Mouse (Mus musculus): ENCODE data around the gene Pycr2. TPM values are rescaled to one million over a fixed set of nuclear protein-coding genes. Genes with fewer than 3 reads are reported as not detected.

Gene Pycr2
- total and polyA plus RNA-seq, 2 experiments from 2014 or later = 34.1 to 36.4 TPM

- no peak overlapping the region for H3K9ac ChIP-seq (replicated peaks; ENCODE audit: low read depth, low read length)
- WGBS = 51% methylated on average over 3 of the region's 3 CpGs
- TF ChIP-seq CTCF (IDR thresholded peaks at IDR 0.05; ENCODE audit: low read depth) = no peak
- no peak for TF ChIP-seq EP300 (IDR thresholded peaks at IDR 0.05; ENCODE audit: low read depth)
Observed at GRCm38 (mm10) chr1:180881768-180882167, 22.3 kb upstream of the Pycr2 start.

GRCm38 (mm10) chr1:180883731-180884130 lies 20.4 kb upstream of the Pycr2 start:
- DNase-seq (ENCODE audit: low spot score) (no peak), ATAC-seq (ENCODE audit: insufficient read depth, low read depth) (no peak)
- Histone ChIP-seq H3K27me3 (ENCODE audit: control insufficient read depth, insufficient read depth, low read length) (0 out of 2 replicates have a peak, but pooled peaks cover 4% of the 10 kb centered on the region), H3K4me1 (ENCODE audit: control insufficient read depth, insufficient read depth) (peaks cover 5% of the 10 kb centered on the region; the same call in 1 of the 2 replicates), H3K27ac (ENCODE audit: low read depth) (no peak overlapping the region), H3K9ac (replicated peaks; ENCODE audit: low read depth, low read length) (no peak overlapping the region), H3K36me3 (replicated peaks; ENCODE audit: control insufficient read depth, insufficient read depth, low read length) (no peaks in the 10 kb centered on the region), H3K4me2 (ENCODE audit: low read depth, low read length) (no peak overlapping the region; the same call in 1 of the 2 replicates), H3K9me3 (replicated peaks; ENCODE audit: control insufficient read depth, low read length) (no peaks in the 10 kb centered on the region), H3K4me3 (ENCODE audit: low read depth, low read length) (no peak overlapping the region)
- 24% methylated on average over 7 of the region's 7 CpGs for WGBS
- TF ChIP-seq EP300 (IDR thresholded peaks at IDR 0.05; ENCODE audit: low read depth) (no peak), CTCF (IDR thresholded peaks at IDR 0.05; ENCODE audit: low read depth) (no peak)

More at GRCm38 (mm10) chr1:180881768-180882167, 22.3 kb upstream of the Pycr2 start:
- H3K27ac ChIP-seq (ENCODE audit: low read depth) = no peak overlapping the region
- DNase-seq (ENCODE audit: low spot score) = no peak
- H3K4me3 ChIP-seq (ENCODE audit: low read depth, low read length) = no peak overlapping the region
- no peaks in the 10 kb centered on the region for H3K36me3 ChIP-seq (replicated peaks; ENCODE audit: control insufficient read depth, insufficient read depth, low read length)
- H3K9me3 ChIP-seq (replicated peaks; ENCODE audit: control insufficient read depth, low read length) = 0 out of 2 replicates have a peak, but pooled peaks cover 1% of the 10 kb centered on the region
- H3K27me3 ChIP-seq (ENCODE audit: control insufficient read depth, insufficient read depth, low read length) = no peaks in the 10 kb centered on the region
- ATAC-seq (ENCODE audit: insufficient read depth, low read depth) = no peak
- H3K4me1 ChIP-seq (ENCODE audit: control insufficient read depth, insufficient read depth) = no peaks in the 10 kb centered on the region
- H3K4me2 ChIP-seq (ENCODE audit: low read depth, low read length) = no peak overlapping the region

- TF ChIP-seq EP300 (IDR thresholded peaks at IDR 0.05; ENCODE audit: low read depth) (no peak), CTCF (IDR thresholded peaks at IDR 0.05; ENCODE audit: low read depth) (no peak)
- DNase-seq (ENCODE audit: low spot score) = no peak
- no peak overlapping the region for H3K4me3 ChIP-seq (ENCODE audit: low read depth, low read length)
- no peaks in the 10 kb centered on the region for H3K36me3 ChIP-seq (replicated peaks; ENCODE audit: control insufficient read depth, insufficient read depth, low read length)
- no peak overlapping the region for H3K9ac ChIP-seq (replicated peaks; ENCODE audit: low read depth, low read length)
- H3K4me1 ChIP-seq (ENCODE audit: control insufficient read depth, insufficient read depth) = peaks cover 11% of the 10 kb centered on the region; the same call in 1 of the 2 replicates
- 69% methylated on average over 9 of the region's 9 CpGs for WGBS
- 0 out of 2 replicates have a peak, but pooled peaks cover 4% of the 10 kb centered on the region for H3K27me3 ChIP-seq (ENCODE audit: control insufficient read depth, insufficient read depth, low read length)
- no peaks in the 10 kb centered on the region for H3K9me3 ChIP-seq (replicated peaks; ENCODE audit: control insufficient read depth, low read length)
- H3K4me2 ChIP-seq (ENCODE audit: low read depth, low read length) = no peak overlapping the region; the same call in 1 of the 2 replicates
- ATAC-seq (ENCODE audit: insufficient read depth, low read depth) = no peak
- no peak overlapping the region for H3K27ac ChIP-seq (ENCODE audit: low read depth)
Observed at GRCm38 (mm10) chr1:180884484-180884883, 19.6 kb upstream of the Pycr2 start.

GRCm38 (mm10) chr1:180888556-180889042 lies 15.5 kb upstream of the Pycr2 start:
- H3K36me3 ChIP-seq (replicated peaks; ENCODE audit: control insufficient read depth, insufficient read depth, low read length) = no peaks in the 10 kb centered on the region
- WGBS = 15% methylated on average over 13 of the region's 13 CpGs
- peak; percentile 49 for DNase-seq (ENCODE audit: low spot score)
- peaks cover 11% of the 10 kb centered on the region; the same call in 1 of the 2 replicates for H3K4me1 ChIP-seq (ENCODE audit: control insufficient read depth, insufficient read depth)
- TF ChIP-seq CTCF (IDR thresholded peaks at IDR 0.05; ENCODE audit: low read depth) = no peak
- H3K9me3 ChIP-seq (replicated peaks; ENCODE audit: control insufficient read depth, low read length) = no peaks in the 10 kb centered on the region
- peak; percentile 77 for ATAC-seq (ENCODE audit: insufficient read depth, low read depth)
- H3K9ac ChIP-seq (replicated peaks; ENCODE audit: low read depth, low read length) = peak overlapping the region; percentile 18; the same call in 1 of the 2 replicates
- H3K27me3 ChIP-seq (ENCODE audit: control insufficient read depth, insufficient read depth, low read length) = peaks cover 19% of the 10 kb centered on the region
- no peak overlapping the region; the same call in 1 of the 2 replicates for H3K4me3 ChIP-seq (ENCODE audit: low read depth, low read length)
- peak overlapping the region; percentile 43 for H3K4me2 ChIP-seq (ENCODE audit: low read depth, low read length)
- peak overlapping the region; percentile 16; the same call in 1 of the 2 replicates for H3K27ac ChIP-seq (ENCODE audit: low read depth)

GRCm38 (mm10) chr1:180889172-180889571 lies 14.9 kb upstream of the Pycr2 start:
- peak; percentile 2; the same call in 1 of the 2 replicates for ATAC-seq (ENCODE audit: insufficient read depth, low read depth)
- Histone ChIP-seq H3K9me3 (replicated peaks; ENCODE audit: control insufficient read depth, low read length) (no peaks in the 10 kb centered on the region), H3K27ac (ENCODE audit: low read depth) (peak overlapping the region; percentile 16; the same call in 1 of the 2 replicates), H3K36me3 (replicated peaks; ENCODE audit: control insufficient read depth, insufficient read depth, low read length) (no peaks in the 10 kb centered on the region), H3K4me3 (ENCODE audit: low read depth, low read length) (no peak overlapping the region), H3K27me3 (ENCODE audit: control insufficient read depth, insufficient read depth, low read length) (peaks cover 25% of the 10 kb centered on the region), H3K9ac (replicated peaks; ENCODE audit: low read depth, low read length) (no peak overlapping the region), H3K4me1 (ENCODE audit: control insufficient read depth, insufficient read depth) (peaks cover 11% of the 10 kb centered on the region; the same call in 1 of the 2 replicates), H3K4me2 (ENCODE audit: low read depth, low read length) (peak overlapping the region; percentile 43)
- 60% methylated on average over 7 of the region's 7 CpGs for WGBS
- DNase-seq (ENCODE audit: low spot score) = no peak
- TF ChIP-seq EP300 (IDR thresholded peaks at IDR 0.05; ENCODE audit: low read depth) (no peak), CTCF (IDR thresholded peaks at IDR 0.05; ENCODE audit: low read depth) (no peak)

All from heart, postnatal 0 days (tissue).